Mouse (Mus musculus): ENCODE results near the gene Mpped2.

GRCm38 (mm10) chr2:106889297-106890000 is 196.4 kb downstream of the Mpped2 start:
- TF ChIP-seq CTCF (IDR thresholded peaks at IDR 0.05; ENCODE audit: control insufficient read depth, insufficient read depth, insufficient read length) (no peak), MYOD1 (IDR thresholded peaks at IDR 0.05; ENCODE audit: control insufficient read depth, insufficient read length, low read depth) (no peak), MAX (IDR thresholded peaks at IDR 0.05) (no peak), CEBPB (IDR thresholded peaks at IDR 0.05; ENCODE audit: low read depth) (no peak)
